Mouse (Mus musculus): ENCODE results near the gene Lag3.

DNA sequence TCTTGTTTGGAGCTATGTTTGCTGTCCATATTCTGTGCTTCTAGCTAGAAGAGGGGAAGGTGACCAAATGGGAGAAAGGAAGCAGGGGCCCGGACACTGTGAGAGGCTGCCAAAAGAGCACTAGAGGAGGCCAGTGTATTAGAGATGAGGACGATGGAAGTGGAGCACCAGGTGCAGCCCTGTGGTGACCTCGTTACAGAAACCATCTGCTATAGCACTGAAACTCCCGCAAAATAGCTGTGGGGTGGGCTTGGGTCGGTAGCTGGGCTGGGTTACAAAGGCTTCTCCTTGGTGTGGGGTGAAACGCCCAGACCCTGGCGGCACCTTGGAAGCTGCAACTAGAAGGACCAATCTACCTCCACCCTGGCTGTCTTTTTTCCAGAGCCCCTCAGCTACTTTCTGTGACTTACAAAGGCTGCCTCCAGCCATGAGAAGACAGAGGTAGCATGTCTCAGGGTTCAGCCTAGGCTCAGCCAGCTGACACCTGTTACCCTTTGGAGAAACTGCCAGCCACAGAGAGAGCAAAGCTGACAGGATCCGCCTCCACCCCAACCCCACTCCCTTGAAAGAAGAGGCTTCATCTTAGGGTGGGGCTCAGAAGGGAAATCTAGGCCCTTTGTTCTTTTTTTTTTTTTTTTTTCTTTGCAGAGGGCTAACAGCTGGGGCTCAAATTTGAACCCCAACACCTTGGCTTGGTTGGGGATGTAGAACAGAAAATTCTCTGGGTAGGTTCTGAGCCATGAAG lies 11.3 kb downstream of the Lag3 start:
- TF ChIP-seq GATA1 (IDR thresholded peaks at IDR 0.05; ENCODE audit: low read length) = no peak
- TF ChIP-seq TAL1 (IDR thresholded peaks at IDR 0.05; ENCODE audit: low read length) = no peak

Data from erythroblast, embryonic 14.5 days (primary cell).